Mouse (Mus musculus): ENCODE data around the gene Usf2.

- no peak for TF ChIP-seq CTCF (IDR thresholded peaks at IDR 0.05)
- no peak for TF ChIP-seq EP300 (IDR thresholded peaks at IDR 0.05)
These were observed 7.8 kb upstream of the Usf2 start for GRCm38 (mm10) chr7:30964366-30964765.

Measured in lung, postnatal 0 days (tissue).